Mouse (Mus musculus) adrenal gland, postnatal 14 days (tissue): ENCODE results near the gene Slc40a1. TPM values are rescaled to one million over a fixed set of nuclear protein-coding genes. Genes with fewer than 3 reads are reported as not detected.

Experiments
- DNase-seq: peaks from one replicate; pipeline ENCODE4 v3.0.0; 2021; ENCODE audit warnings: mixed read lengths
- long read RNA-seq, 2 experiments: library from polyadenylated mRNA; stranded (forward); transcript quantifications; one replicate each; pipeline ENCODE4 v2.0.0; 2021
- total RNA-seq: library from RNA; stranded (reverse); gene quantifications from 2 replicates; pipeline ENCODE4 v1.2.3, GENCODE M21; 2021

The Slc40a1 gene
- 17.8 and 32.3 TPM in 2 replicates for total RNA-seq
- long read RNA-seq, experiment 1, transcript Slc40a1-201 (8 exons, 3,370 nt): major isoform, 11 of 14 reads
- long read RNA-seq, experiment 1, partial matches to known transcripts: 1 of 14 reads
- long read RNA-seq, experiment 1, other reads (novel, unspliced or antisense): 2 of 14 reads
- long read RNA-seq, experiment 2, transcript Slc40a1-201 (8 exons, 3,370 nt): major isoform, 19 of 25 reads
- long read RNA-seq, experiment 2, partial matches to known transcripts: 1 of 25 reads
- long read RNA-seq, experiment 2, other reads (novel, unspliced or antisense): 5 of 25 reads

- DNase-seq: no peak
Measured at GRCm38 (mm10) chr1:45926393-45926763, at the start of gene Slc40a1. Slc40a1 (minus strand) TSS chr1:45926523.

GRCm38 (mm10) chr1:45971314-45971713 lies 45.0 kb upstream of the Slc40a1 start:
- DNase-seq: no peak

- no peak for DNase-seq
Measured at GRCm38 (mm10) chr1:45948988-45949387, 22.7 kb upstream of the Slc40a1 start.

- no peak for DNase-seq
Measured at GRCm38 (mm10) chr1:45947843-45948242, 21.5 kb upstream of the Slc40a1 start.

GRCm38 (mm10) chr1:45931127-45931526 lies 4.8 kb upstream of the Slc40a1 start:
- no peak for DNase-seq

GRCm38 (mm10) chr1:45926911-45927310 lies 588 bp upstream of the Slc40a1 start:
- no peak for DNase-seq

- peak; percentile 90 for DNase-seq
Measured at GRCm38 (mm10) chr1:45925500-45926392, 577 bp downstream of the Slc40a1 start.

- DNase-seq: no peak
Measured at GRCm38 (mm10) chr1:45925131-45925499, 1.2 kb downstream of the Slc40a1 start.

GRCm38 (mm10) chr1:45924516-45924915 lies 1.8 kb downstream of the Slc40a1 start:
- DNase-seq: no peak

GRCm38 (mm10) chr1:45923306-45923705 lies 3.0 kb downstream of the Slc40a1 start:
- no peak for DNase-seq

- no peak for DNase-seq
Measured at GRCm38 (mm10) chr1:45920703-45921102, 5.6 kb downstream of the Slc40a1 start.

- DNase-seq: no peak
Measured at GRCm38 (mm10) chr1:45919752-45920151, 6.6 kb downstream of the Slc40a1 start.

- DNase-seq: no peak
Measured at GRCm38 (mm10) chr1:45917136-45917803, 9.1 kb downstream of the Slc40a1 start.

- no peak for DNase-seq
Measured at GRCm38 (mm10) chr1:45916174-45916573, 10.1 kb downstream of the Slc40a1 start.

GRCm38 (mm10) chr1:45914236-45914635 lies 12.1 kb downstream of the Slc40a1 start:
- no peak for DNase-seq

GRCm38 (mm10) chr1:45905107-45905821 lies 21.1 kb downstream of the Slc40a1 start:
- DNase-seq: peak; percentile 57

GRCm38 (mm10) chr1:45904161-45904560 lies 22.2 kb downstream of the Slc40a1 start:
- no peak for DNase-seq

- DNase-seq: no peak
Measured at GRCm38 (mm10) chr1:45898044-45898443, 28.3 kb downstream of the Slc40a1 start.

- no peak for DNase-seq
Measured at GRCm38 (mm10) chr1:45894168-45894912, 32.0 kb downstream of the Slc40a1 start.

GRCm38 (mm10) chr1:45891986-45892385 lies 34.3 kb downstream of the Slc40a1 start:
- DNase-seq: no peak

- DNase-seq: no peak
Measured at GRCm38 (mm10) chr1:45890173-45890572, 36.1 kb downstream of the Slc40a1 start, which contains the start of gene Gm5269. Gm5269 (minus strand) TSS chr1:45890273.
